Mouse (Mus musculus): ENCODE measurements around the gene Prpf4. TPM values are rescaled to one million over a fixed set of nuclear protein-coding genes. Genes with fewer than 3 reads are reported as not detected.
A peak's percentile ranks its signal among the peaks of the same experiment; 100 is the strongest.

The Prpf4 gene
- total and polyA plus RNA-seq, 3 experiments, result 18.1 to 33.7 (median 33.5) TPM

- TF ChIP-seq ZNF384 (IDR thresholded peaks at IDR 0.05; ENCODE audit: low read depth, low read length) (no peak), SIN3A (IDR thresholded peaks at IDR 0.05; ENCODE audit: low read length) (no peak), UBTF (IDR thresholded peaks at IDR 0.05; ENCODE audit: low read depth, low read length) (no peak), POLR2AphosphoS2 (IDR thresholded peaks at IDR 0.05; ENCODE audit: low read depth, low read length) (no peak), PAX5 (IDR thresholded peaks at IDR 0.05; ENCODE audit: low read length) (no peak), E2F4 (IDR thresholded peaks at IDR 0.05; ENCODE audit: insufficient replicate concordance, low read depth, low read length) (no peak), MAX (IDR thresholded peaks at IDR 0.05; ENCODE audit: low read length) (no peak), IRF4 (IDR thresholded peaks at IDR 0.05; ENCODE audit: low read depth, low read length) (peak; percentile 57), MAFK (IDR thresholded peaks at IDR 0.05; ENCODE audit: insufficient replicate concordance, low read length) (peak; percentile 98), MAZ (IDR thresholded peaks at IDR 0.05; ENCODE audit: low read depth, low read length) (no peak), MEF2A (IDR thresholded peaks at IDR 0.05; ENCODE audit: borderline replicate concordance, low read depth, low read length) (no peak)
Measured at GRCm38 (mm10) chr4:62431522-62431921, 22.9 kb downstream of the Prpf4 start (continued).

- no peaks in the 10 kb centered on the region for H3K27me3 ChIP-seq (replicated peaks)
- DNase-seq (ENCODE audit: extremely low read depth), result peak; percentile 75
- peak overlapping the region; percentile 9 to 30 (median 26) for H3K4me3 ChIP-seq (replicated peaks in 1 of 3; ENCODE audit: low read depth in 2 of 3, low read length in 2 of 3, poor library complexity in 1 of 3)
- H3K79me2 ChIP-seq (replicated peaks; ENCODE audit: control insufficient read depth, extremely low read depth, insufficient read depth, poor library complexity, severe bottlenecking), result no peaks in the 10 kb centered on the region
- H3K4me1 ChIP-seq (ENCODE audit: control insufficient read depth in 1 of 2, insufficient read depth in 2 of 2), result peaks cover 8 to 58% of the 10 kb centered on the region in 2 experiments; a peak in 3 of 4 replicates
- H3K9me3 ChIP-seq (replicated peaks; ENCODE audit: low read length), result no peaks in the 10 kb centered on the region
- H3K4me2 ChIP-seq (ENCODE audit: insufficient read depth, low read depth, poor library complexity, severe bottlenecking), result peak overlapping the region; percentile 88
- peak overlapping the region; percentile 15 for H3K9ac ChIP-seq (ENCODE audit: insufficient read depth, low read depth)
- H3K36me3 ChIP-seq (replicated peaks in 1 of 2; ENCODE audit: control insufficient read depth in 1 of 2, insufficient read depth in 1 of 2, low read length in 1 of 2), result peaks cover 0 to under 1% of the 10 kb centered on the region in 2 experiments
- in situ Hi-C loops (cut with MboI; ENCODE audit: low pct_ligation_motif_present, low pct_unique_long_range_greater_than_20kb, low sequenced_read_pairs), result no loop called here
- peak overlapping the region; percentile 85 for H3K27ac ChIP-seq (ENCODE audit: insufficient read depth, low read depth)
- dilution Hi-C loops (cut with MboI; ENCODE audit: extremely low pct_ligation_motif_present, extremely low pct_unique_long_range_greater_than_20kb, low sequenced_read_pairs), result no loop called here
- peak; percentile 35; the same call in 1 of the 2 replicates for TF ChIP-seq BHLHE40 (IDR thresholded peaks at IDR 0.05; ENCODE audit: low read depth, low read length)
- no peak for TF ChIP-seq E2F4 (IDR thresholded peaks at IDR 0.05; ENCODE audit: insufficient replicate concordance, low read depth, low read length)
- TF ChIP-seq UBTF (IDR thresholded peaks at IDR 0.05; ENCODE audit: low read depth, low read length), result no peak
- no peak for TF ChIP-seq POLR2AphosphoS2 (IDR thresholded peaks at IDR 0.05; ENCODE audit: low read depth, low read length)
- TF ChIP-seq KAT2A (IDR thresholded peaks at IDR 0.05; ENCODE audit: insufficient replicate concordance, low read length), result no peak
- TF ChIP-seq MAFK (IDR thresholded peaks at IDR 0.05; ENCODE audit: insufficient replicate concordance, low read length), result peak; percentile 82
- TF ChIP-seq EP300 (IDR thresholded peaks at IDR 0.05; ENCODE audit: low read length), result peak; percentile 85
- peak; percentile 89 for TF ChIP-seq MEF2A (IDR thresholded peaks at IDR 0.05; ENCODE audit: borderline replicate concordance, low read depth, low read length)
- no peak for TF ChIP-seq MYC (IDR thresholded peaks at IDR 0.05; ENCODE audit: low read depth, low read length)
- TF ChIP-seq ZC3H11A (IDR thresholded peaks at IDR 0.05; ENCODE audit: low read depth, low read length), result no peak
- peak; percentile 57 for TF ChIP-seq POLR2A (IDR thresholded peaks at IDR 0.05; ENCODE audit: low read depth, low read length)
- no peak for TF ChIP-seq ZKSCAN1 (IDR thresholded peaks at IDR 0.05; ENCODE audit: borderline replicate concordance, low read depth, low read length)
- TF ChIP-seq USF2 (conservative IDR thresholded peaks at IDR 0.05; ENCODE audit: low read depth, low read length), result no peak
- 0 out of 2 replicates have a peak, but pooled peaks have one; percentile 39 for TF ChIP-seq MXI1 (IDR thresholded peaks at IDR 0.05; ENCODE audit: low read depth, low read length)
- no peak for TF ChIP-seq ZNF384 (IDR thresholded peaks at IDR 0.05; ENCODE audit: low read depth, low read length)
- TF ChIP-seq ZMIZ1 (IDR thresholded peaks at IDR 0.05; ENCODE audit: low read depth, low read length), result peak; percentile 30; the same call in 1 of the 2 replicates
- TF ChIP-seq SMC3 (IDR thresholded peaks at IDR 0.05; ENCODE audit: low read depth, low read length), result peak; percentile 5; the same call in 1 of the 2 replicates
- TF ChIP-seq MAX (IDR thresholded peaks at IDR 0.05; ENCODE audit: low read length), result peak; percentile 62; the same call in 1 of the 2 replicates
- TF ChIP-seq JUND (conservative IDR thresholded peaks at IDR 0.05; ENCODE audit: low read depth, low read length), result peak; percentile 94
- peak in 1 of 2 experiments; percentile 24; a peak in 1 of 4 replicates for TF ChIP-seq CTCF (conservative IDR thresholded peaks at IDR 0.05 in 1 of 2, IDR thresholded peaks at IDR 0.05 in 1 of 2; ENCODE audit: low read depth in 2 of 2, low read length in 2 of 2)
- TF ChIP-seq HCFC1 (IDR thresholded peaks at IDR 0.05; ENCODE audit: low read depth, low read length), result no peak
- no peak for TF ChIP-seq PAX5 (IDR thresholded peaks at IDR 0.05; ENCODE audit: low read length)
- no peak for TF ChIP-seq RAD21 (IDR thresholded peaks at IDR 0.05; ENCODE audit: low read depth, low read length)
- TF ChIP-seq ETS1 (conservative IDR thresholded peaks at IDR 0.05; ENCODE audit: low read depth, low read length), result peak; percentile 67
- peak; percentile 61; the same call in 1 of the 2 replicates for TF ChIP-seq TCF12 (IDR thresholded peaks at IDR 0.05; ENCODE audit: low read depth, low read length)
- 0 out of 2 replicates have a peak, but pooled peaks have one; percentile 62 for TF ChIP-seq RCOR1 (conservative IDR thresholded peaks at IDR 0.05; ENCODE audit: low read depth, low read length)
- TF ChIP-seq ELF1 (IDR thresholded peaks at IDR 0.05; ENCODE audit: low read depth, low read length), result peak; percentile 17; the same call in 1 of the 2 replicates
- peak; percentile 57; the same call in 1 of the 2 replicates for TF ChIP-seq CHD2 (IDR thresholded peaks at IDR 0.05; ENCODE audit: low read length)
- TF ChIP-seq NELFE (IDR thresholded peaks at IDR 0.05; ENCODE audit: low read depth, low read length), result 0 out of 2 replicates have a peak, but pooled peaks have one; percentile 25
- TF ChIP-seq JUN (IDR thresholded peaks at IDR 0.05; ENCODE audit: insufficient read depth, low read depth, low read length), result peak; percentile 81
Measured at GRCm38 (mm10) chr4:62433939-62434870, 25.6 kb downstream of the Prpf4 start.
